9 mouse cellular contexts compared by ENCODE assay signal in genomic region chr10:79934272-79934721, GRCm38 (mm10). TPM values are rescaled to one million over a fixed set of nuclear protein-coding genes. Genes with fewer than 3 reads are reported as not detected.
DNase-seq lines count a peak whose midpoint lies in the region.
"Had no signal": no experiment of that assay in that cellular context is flagged by ENCODE, and none has a peak within 500 bp of the region (broad histone marks: within the 10 kb centered on the region; RNA-seq: fewer than 3 reads in every experiment).

No protein-coding gene starts in this region.

- intact Hi-C loops in heart, postnatal 36 days (cut with DNase I) = no loop called here

- H3K36me3 ChIP-seq in megakaryocyte, embryonic 14.5 days (replicated peaks; ENCODE audit: low read length) = peaks cover 97% of the 10 kb centered on the region

- peaks cover 100% of the 10 kb centered on the region for H3K4me1 ChIP-seq in megakaryocyte, embryonic 14.5 days

- no peaks in the 10 kb centered on the region for H3K27me3 ChIP-seq in megakaryocyte, embryonic 14.5 days (replicated peaks)
- H3K27me3 ChIP-seq: limb, embryonic 13.5 days had no signal

- peak overlapping the region; percentile 46 for H3K4me3 ChIP-seq in megakaryocyte, embryonic 14.5 days (replicated peaks)
- H3K4me3 ChIP-seq: limb, embryonic 13.5 days had no signal

- H3K9me3 ChIP-seq in megakaryocyte, embryonic 14.5 days = no peaks in the 10 kb centered on the region
- H3K9me3 ChIP-seq: limb, embryonic 13.5 days had no signal

- DNase-seq in urinary bladder, adult 2 months (ENCODE audit: low spot score) = peak; percentile 63
- DNase-seq in urinary bladder, postnatal 10 days (ENCODE audit: low spot score) = no peak
- DNase-seq in frontal cortex, postnatal 10 days (ENCODE audit: low spot score in 2 of 2) = peak; percentile 74 to 78
- peak; percentile 89 to 91 for DNase-seq in heart, postnatal 36 days
- peak; percentile 78 to 82 for DNase-seq in layer of hippocampus, postnatal 14 days (ENCODE audit: low spot score in 2 of 2)
- peak; percentile 63 for DNase-seq in urinary bladder, postnatal 25 days (ENCODE audit: low spot score)
- no peak for DNase-seq in embryo, embryonic 10.5 days (ENCODE audit: low spot score)

RNA-seq across cellular contexts. Expression of gene Arid3a, which starts 7.5 kb away (rescaled TPM):
- 3.8 and 4.1 TPM in 2 replicates for polyA plus RNA-seq in urinary bladder, adult 2 months (2012; rRNA removed)
- total RNA-seq in heart, postnatal 36 days (2021) = 1 to 10 TPM; 1.9 to 2.6 TPM
- 1 to 10 TPM; 4.5 to 6.4 TPM for total RNA-seq in layer of hippocampus, postnatal 14 days (2021)
- polyA plus RNA-seq in megakaryocyte, embryonic 14.5 days (2012; ENCODE audit: insufficient read depth, low replicate concordance) = 89.7 and 142 TPM in 2 replicates

RNA-seq across cellular contexts. Expression of gene R3hdm4, which starts 13.3 kb away (rescaled TPM):
- 140 and 147 TPM in 2 replicates for polyA plus RNA-seq in urinary bladder, adult 2 months (2012; rRNA removed)
- total RNA-seq in heart, postnatal 36 days (2021) = 10 to 100 TPM; 81.0 to 88.1 TPM
- 100 to 1,000 TPM; 424 to 430 TPM for total RNA-seq in layer of hippocampus, postnatal 14 days (2021)
- polyA plus RNA-seq in megakaryocyte, embryonic 14.5 days (2012; ENCODE audit: insufficient read depth, low replicate concordance) = 418 and 597 TPM in 2 replicates

RNA-seq across cellular contexts. Expression of gene Kiss1r, which starts 17.5 kb away (rescaled TPM):
- polyA plus RNA-seq in urinary bladder, adult 2 months (2012; rRNA removed) = 5.5 and 5.7 TPM in 2 replicates
- under 1 TPM; 0.17 to 0.38 TPM for total RNA-seq in heart, postnatal 36 days (2021)
- 1 to 10 TPM; 5.0 to 8.9 TPM for total RNA-seq in layer of hippocampus, postnatal 14 days (2021)
- polyA plus RNA-seq in megakaryocyte, embryonic 14.5 days (2012; ENCODE audit: insufficient read depth, low replicate concordance) = 2.7 and 4.5 TPM in 2 replicates

RNA-seq across cellular contexts. Expression of gene Gm26602, which starts 23.6 kb away (rescaled TPM):
- polyA plus RNA-seq in urinary bladder, adult 2 months (2012; rRNA removed) = not detected in 2 replicates
- total RNA-seq in heart, postnatal 36 days (2021) = not detected
- not detected for total RNA-seq in layer of hippocampus, postnatal 14 days (2021)
- not detected in 2 replicates for polyA plus RNA-seq in megakaryocyte, embryonic 14.5 days (2012; ENCODE audit: insufficient read depth, low replicate concordance)

RNA-seq across cellular contexts. Expression of gene Med16, which starts 25.6 kb away (rescaled TPM):
- polyA plus RNA-seq in urinary bladder, adult 2 months (2012; rRNA removed) = 31.7 and 40.9 TPM in 2 replicates
- total RNA-seq in heart, postnatal 36 days (2021) = 10 to 100 TPM; 53.0 to 53.2 TPM
- 10 to 100 TPM; 48.8 to 51.9 TPM for total RNA-seq in layer of hippocampus, postnatal 14 days (2021)
- 32.2 and 85.7 TPM in 2 replicates for polyA plus RNA-seq in megakaryocyte, embryonic 14.5 days (2012; ENCODE audit: insufficient read depth, low replicate concordance)

Comparison
In these comparisons a context has a peak if more than half of its experiments do, and no peak if none do; other contexts are left out.
1. DNase-seq: peak in urinary bladder, adult 2 months (single experiment), frontal cortex, postnatal 10 days (2 of 2), heart, postnatal 36 days (2 of 2), layer of hippocampus, postnatal 14 days (2 of 2) and urinary bladder, postnatal 25 days (single experiment); none in urinary bladder, postnatal 10 days (single experiment) and embryo, embryonic 10.5 days (single experiment).
2. RNA of gene R3hdm4, which starts 13.3 kb away (total RNA-seq): 424 to 430 TPM in layer of hippocampus, postnatal 14 days; 81.0 to 88.1 TPM in heart, postnatal 36 days; every median in the first group is over 4 times any median in the second.
3. RNA of gene Kiss1r, which starts 17.5 kb away (total RNA-seq): 5.0 to 8.9 TPM in layer of hippocampus, postnatal 14 days; 0.17 to 0.38 TPM in heart, postnatal 36 days; every median in the first group is over 4 times any median in the second.